Mouse (Mus musculus) CH12.LX (cell line): Measurements from ENCODE around the gene BC004004.

ENCODE experiments used
- CTCF ChIP-seq, 2 experiments: IDR thresholded peaks in 1 of 2; conservative IDR thresholded peaks in 1 of 2; 2 replicates each; pipeline ENCODE4 v1.5.1; 2011 to 2012; ENCODE audit warnings: low read depth in 2 of 2, low read length in 2 of 2, improper control_type of control experiment in 1 of 2, inconsistent platforms in 1 of 2, mild to moderate bottlenecking in 1 of 2, moderate library complexity in 1 of 2
- EP300 ChIP-seq: IDR thresholded peaks from 2 replicates; pipeline ENCODE4 v1.6.1; 2011; ENCODE audit warnings: low read length, improper control_type of control experiment
- JUND ChIP-seq: conservative IDR thresholded peaks from 2 replicates; pipeline ENCODE4 v1.6.1; 2011; ENCODE audit warnings: low read depth, low read length, improper control_type of control experiment
- NRF1 ChIP-seq: IDR thresholded peaks from 2 replicates; pipeline ENCODE4 v1.6.1; 2014; ENCODE audit warnings: low read depth, mild to moderate bottlenecking, inconsistent platforms, low read length, improper control_type of control experiment, moderate library complexity
- ZNF384 ChIP-seq: IDR thresholded peaks from 2 replicates; pipeline ENCODE4 v1.6.1; 2012; ENCODE audit warnings: low read depth, low read length, improper control_type of control experiment, inconsistent platforms

- TF ChIP-seq NRF1 (no peak), CTCF (conservative IDR thresholded peaks at IDR 0.05 in 1 of 2, IDR thresholded peaks at IDR 0.05 in 1 of 2; ENCODE audit: low read depth in 2 of 2, low read length in 2 of 2) (no peak), JUND (no peak), ZNF384 (no peak), EP300 (no peak)
These were observed 78.6 kb downstream of the BC004004 start for GRCm38 (mm10) chr17:29347126-29347644.
